Mouse (Mus musculus) neutrophil, adult 5-6 weeks (primary cell): Measurements from ENCODE around the gene Tmem210. TPM values are rescaled to one million over a fixed set of nuclear protein-coding genes. Genes with fewer than 3 reads are reported as not detected.

Experiments used
- ATAC-seq: fragments of 151-379, 151-347 bp; 2 replicates; pipeline ENCODE4 v1.8.0; 2017; ENCODE audit warnings: mild to moderate bottlenecking, moderate TSS enrichment; ENCODE audit not compliant: insufficient number of reproducible peaks, poor library complexity, low FRiP score, severe bottlenecking; ENCODE audit errors: extremely low read depth
- total RNA-seq: library from RNA; stranded (forward); fragments of 200-1000 nt; gene quantifications from 2 replicates; pipeline ENCODE4 v1.2.3, GENCODE M21; 2017

Gene Tmem210
- total RNA-seq, 1 experiment from 2014 or later, result not detected

DNA sequence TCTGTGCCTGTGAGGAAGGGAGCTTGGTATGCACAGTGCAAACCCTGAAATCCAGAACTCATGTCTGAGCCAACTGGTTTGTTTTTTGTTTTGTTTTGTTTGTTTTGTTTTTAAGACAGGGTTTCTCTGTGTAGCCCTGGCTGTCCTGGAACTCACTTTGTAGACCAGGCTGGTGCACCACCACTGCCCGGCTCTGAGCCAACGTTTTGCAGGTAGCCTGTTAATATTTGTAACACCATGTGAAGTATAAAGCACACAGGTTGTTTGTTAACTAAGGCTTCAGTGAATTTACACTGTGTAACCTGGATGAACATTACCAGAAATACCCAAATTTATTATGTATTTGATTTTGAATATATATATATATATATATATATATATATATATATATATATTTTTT, 38.1 kb downstream of the Tmem210 start:
- ATAC-seq, result no peak

DNA sequence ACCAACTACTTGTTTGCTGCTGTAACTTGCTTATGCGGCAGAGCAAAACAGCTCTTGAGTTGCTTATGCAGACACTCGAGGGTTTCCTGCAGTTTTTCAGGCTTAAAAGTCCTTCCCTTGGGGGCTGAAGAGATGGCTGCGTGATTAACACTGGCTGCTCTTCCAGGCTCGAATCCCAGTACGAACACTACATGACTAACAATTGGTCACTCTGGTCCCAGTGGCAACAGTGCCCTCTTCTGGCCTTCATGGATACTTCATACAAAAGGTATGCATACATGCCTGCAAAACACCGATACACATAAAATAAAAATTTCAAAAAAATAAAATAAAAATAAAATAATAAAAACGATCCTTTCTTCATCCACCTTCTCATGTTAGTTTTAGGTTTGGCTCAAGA, 40.5 kb downstream of the Tmem210 start:
- no peak for ATAC-seq

DNA sequence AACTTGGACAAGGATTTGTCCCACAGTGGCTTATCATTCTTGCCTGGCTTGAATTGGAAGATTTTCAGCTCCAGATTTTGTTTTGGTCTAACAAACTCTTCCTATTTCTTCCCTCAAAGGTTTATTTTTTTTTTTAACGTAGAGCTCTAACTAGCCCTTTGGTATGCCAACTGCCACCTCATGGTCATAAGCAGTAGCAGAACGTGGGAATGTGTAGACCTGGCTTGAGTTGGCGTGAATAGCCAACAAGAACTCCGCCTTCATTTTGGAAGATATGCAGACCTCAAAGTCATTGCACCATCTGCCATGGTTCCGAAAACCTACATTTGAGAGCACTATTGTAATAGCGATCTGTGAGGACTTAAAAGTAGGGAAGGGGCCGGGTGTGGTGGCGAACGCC, 43.5 kb downstream of the Tmem210 start:
- no peak for ATAC-seq

DNA sequence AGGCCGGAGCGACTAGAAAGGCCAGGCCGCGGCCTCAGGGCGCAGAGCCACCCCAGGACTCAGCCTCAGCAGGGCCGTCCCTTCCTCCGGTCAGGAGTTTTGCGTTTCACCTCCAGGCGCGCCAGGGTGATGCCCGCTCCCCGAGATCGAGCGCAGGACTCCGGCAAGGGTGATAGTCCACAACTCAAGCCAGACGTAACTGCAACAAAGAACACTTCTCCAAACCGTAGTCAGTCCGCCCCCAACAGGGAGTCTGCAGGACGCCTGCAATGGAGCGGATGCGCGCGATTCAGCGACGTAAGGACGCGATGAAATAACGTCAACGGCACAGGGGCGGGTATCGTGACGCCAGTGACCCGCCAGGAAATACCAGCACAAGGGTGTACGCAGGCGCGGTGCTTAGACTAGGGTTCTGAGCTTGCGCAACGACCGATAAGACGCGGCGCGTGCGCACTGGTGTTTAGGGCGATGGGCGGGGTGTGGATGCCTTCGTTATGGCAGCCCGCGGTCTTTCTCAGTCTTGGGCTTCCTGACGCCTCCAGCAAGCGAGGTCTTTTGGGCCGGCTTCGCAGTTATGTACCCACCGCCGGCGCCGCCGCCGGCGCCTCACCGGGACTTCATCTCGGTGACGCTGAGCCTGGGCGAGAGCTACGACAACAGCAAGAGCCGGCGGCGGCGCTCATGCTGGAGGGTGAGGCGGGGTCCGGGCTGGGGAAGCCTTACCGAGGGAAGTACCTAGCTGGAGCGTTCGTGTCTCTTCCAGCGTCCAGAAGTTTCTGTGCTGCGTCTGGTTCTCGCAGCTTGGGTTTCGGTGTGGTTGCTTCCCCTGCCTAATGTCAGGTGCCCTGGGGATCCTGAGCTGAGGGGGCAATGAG, 44.6 kb downstream of the Tmem210 start, which contains the start of gene Man1b1:
Gene Man1b1 (plus strand): TSS at position 53 of the 875 bp plus-strand sequence.
- ATAC-seq, result peak; percentile 97

DNA sequence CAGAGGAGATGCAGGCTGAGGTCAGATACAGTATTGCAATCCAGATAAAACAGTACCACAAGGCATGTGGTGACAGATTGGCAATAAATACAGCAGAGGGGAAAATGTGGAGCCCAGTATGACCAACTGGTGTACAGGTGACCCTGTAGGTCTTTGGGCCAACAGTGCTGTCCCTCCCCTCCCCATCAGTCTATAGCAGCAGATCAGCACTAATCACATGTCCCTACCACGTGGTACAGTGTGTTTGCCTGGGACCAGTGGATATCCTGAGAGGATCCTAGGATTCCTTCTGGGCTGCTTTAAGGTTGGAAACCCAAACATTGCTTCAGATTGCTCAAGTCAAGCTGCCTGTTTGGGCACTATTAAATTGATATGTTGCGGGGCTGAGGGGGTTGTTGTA, 45.6 kb downstream of the Tmem210 start:
- no peak for ATAC-seq

DNA sequence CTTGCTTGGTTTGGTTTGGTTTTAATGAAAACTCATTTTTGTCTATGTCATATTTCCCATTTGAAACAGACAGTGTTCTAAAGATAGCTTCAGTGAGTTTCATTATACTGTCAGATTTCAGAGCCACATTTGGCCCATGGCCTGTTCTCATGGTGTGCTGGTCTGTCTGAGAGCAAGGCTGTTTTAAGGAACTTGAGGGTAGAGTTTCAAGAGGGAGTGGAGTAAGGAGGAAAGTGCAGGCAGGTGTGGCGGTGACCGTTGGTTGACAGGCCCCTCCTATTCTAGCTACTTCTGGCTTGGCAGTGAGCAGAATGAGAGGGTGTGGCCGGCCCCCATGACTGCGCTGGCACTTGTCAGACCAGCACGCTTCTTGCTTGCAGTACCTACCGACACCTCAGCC, 50.4 kb downstream of the Tmem210 start:
- ATAC-seq, result no peak

Other genes with a start within 250 kb of the Tmem210 start
- 21.5 and 22.8 TPM in 2 replicates for gene Nsmf, start 233.8 kb upstream of the Tmem210 start, total RNA-seq
- not detected in 2 replicates for gene Entpd8, start 207.8 kb upstream of the Tmem210 start, total RNA-seq
- not detected in 2 replicates for gene Noxa1, start 193.0 kb upstream of the Tmem210 start, total RNA-seq
- 1.7 and 3.6 TPM in 2 replicates for gene Nrarp, start 107.4 kb upstream of the Tmem210 start, total RNA-seq
- gene Tor4a, start 91.3 kb upstream of the Tmem210 start, total RNA-seq, result 50.0 and 56.1 TPM in 2 replicates
- 95.0 and 104 TPM in 2 replicates for gene Nelfb, start 76.7 kb upstream of the Tmem210 start, total RNA-seq
- not detected in 2 replicates for gene Stpg3, start 73.5 kb upstream of the Tmem210 start, total RNA-seq
- gene Fam166a, start 69.4 kb upstream of the Tmem210 start, total RNA-seq, result not detected in 2 replicates
- gene Tubb4b, start 63.4 kb upstream of the Tmem210 start, total RNA-seq, result 222 and 223 TPM in 2 replicates
- gene Slc34a3, start 53.8 kb upstream of the Tmem210 start, total RNA-seq, result not detected in 2 replicates
- not detected in 2 replicates for gene Rnf224, start 51.4 kb upstream of the Tmem210 start, total RNA-seq
- gene Rnf208, start 45.9 kb upstream of the Tmem210 start, total RNA-seq, result 0.58 TPM in 1 of 2 replicates, not detected in the other
- 1.0 TPM in 1 of 2 replicates, not detected in the other for gene Cysrt1, start 45.7 kb upstream of the Tmem210 start, total RNA-seq
- gene AL732309.1, start 41.3 kb upstream of the Tmem210 start, total RNA-seq, result 6.1 and 8.7 TPM in 2 replicates
- gene Tmem203, start 32.7 kb upstream of the Tmem210 start, total RNA-seq, result 6.9 and 16.7 TPM in 2 replicates
- 4.9 and 6.9 TPM in 2 replicates for gene Tprn, start 25.5 kb upstream of the Tmem210 start, total RNA-seq
- gene Ssna1, start 15.7 kb upstream of the Tmem210 start, total RNA-seq, result 31.0 and 33.0 TPM in 2 replicates
- gene Anapc2, start 15.7 kb upstream of the Tmem210 start, total RNA-seq, result 49.5 and 82.2 TPM in 2 replicates
- gene Lrrc26, start 1.8 kb downstream of the Tmem210 start, total RNA-seq, result not detected in 2 replicates
- not detected in 2 replicates for gene Grin1, start 31.0 kb downstream of the Tmem210 start, total RNA-seq
- gene Man1b1, start 44.2 kb downstream of the Tmem210 start, total RNA-seq, result 49.2 and 79.5 TPM in 2 replicates
- gene Dpp7, start 68.2 kb downstream of the Tmem210 start, total RNA-seq, result 24.7 and 25.5 TPM in 2 replicates
- gene Uap1l1, start 77.5 kb downstream of the Tmem210 start, total RNA-seq, result 8.7 and 11.7 TPM in 2 replicates
- gene Sapcd2, start 84.2 kb downstream of the Tmem210 start, total RNA-seq, result not detected in 2 replicates
- not detected in 2 replicates for gene Entpd2, start 107.7 kb downstream of the Tmem210 start, total RNA-seq
- not detected in 2 replicates for gene Npdc1, start 111.2 kb downstream of the Tmem210 start, total RNA-seq
- gene Fut7, start 135.1 kb downstream of the Tmem210 start, total RNA-seq, result 4.0 and 4.5 TPM in 2 replicates
- 15.7 and 21.4 TPM in 2 replicates for gene Abca2, start 140.6 kb downstream of the Tmem210 start, total RNA-seq
- not detected in 2 replicates for gene Clic3, start 168.7 kb downstream of the Tmem210 start, total RNA-seq
- 38.3 and 54.9 TPM in 2 replicates for gene Paxx, start 172.9 kb downstream of the Tmem210 start, total RNA-seq
- not detected in 2 replicates for gene Ptgds, start 181.9 kb downstream of the Tmem210 start, total RNA-seq
- not detected in 2 replicates for gene Lcn12, start 205.8 kb downstream of the Tmem210 start, total RNA-seq
- 37.1 and 43.1 TPM in 2 replicates for gene Fbxw5, start 212.6 kb downstream of the Tmem210 start, total RNA-seq
- 0.98 TPM in 1 of 2 replicates, not detected in the other for gene C8g, start 213.6 kb downstream of the Tmem210 start, total RNA-seq